10 mouse cellular contexts compared by ENCODE assay signal in genomic region chr6:115957681-115958080, GRCm38 (mm10). TPM values are rescaled to one million over a fixed set of nuclear protein-coding genes. Genes with fewer than 3 reads are reported as not detected.
A peak's percentile ranks its signal among the peaks of the same experiment; 100 is the strongest.
DNase-seq lines count a peak whose midpoint lies in the region; ATAC-seq lines count a peak whose summit lies in the region.
"Had no signal": no experiment of that assay in that cellular context is flagged by ENCODE, and none has a peak within 500 bp of the region (broad histone marks: within the 10 kb centered on the region; RNA-seq: fewer than 3 reads in every experiment).

No protein-coding gene starts in this region.

- no peak overlapping the region for H3K4me3 ChIP-seq in heart, embryonic 14.5 days (ENCODE audit: control insufficient read depth in 1 of 2, insufficient read depth in 1 of 2, low read depth in 1 of 2, low read length in 2 of 2)
- no peak overlapping the region for H3K4me3 ChIP-seq in hindbrain, embryonic 16.5 days (ENCODE audit: low read length)

- DNase-seq in adrenal gland, postnatal 14 days, result peak; percentile 72
- no peak for DNase-seq in adrenal gland, adult 18-20 months (ENCODE audit: low spot score in 2 of 2)
- no peak for DNase-seq in heart, adult 18-20 months
- DNase-seq in adrenal gland, postnatal 25 days, result peak; percentile 55
- DNase-seq in thymus, postnatal 4 days, result no peak
- DNase-seq in kidney, adult 8-10 months, result no peak
- DNase-seq: liver had no signal

- H3K9me3 ChIP-seq in heart, embryonic 14.5 days (ENCODE audit: control insufficient read depth, low read length), result no peaks in the 10 kb centered on the region
- H3K9me3 ChIP-seq in hindbrain, embryonic 16.5 days (ENCODE audit: control insufficient read depth, low read length), result no peaks in the 10 kb centered on the region

- peaks cover 45% of the 10 kb centered on the region for H3K36me3 ChIP-seq in heart, embryonic 14.5 days (ENCODE audit: control insufficient read depth, insufficient read depth, low read length)
- H3K36me3 ChIP-seq in hindbrain, embryonic 16.5 days (ENCODE audit: control insufficient read depth, insufficient read depth, low read length), result no peaks in the 10 kb centered on the region

- no peak for ATAC-seq in heart, embryonic 14.5 days (ENCODE audit: insufficient number of reproducible peaks, insufficient read depth, low FRiP score, low read depth)
- ATAC-seq in hindbrain, embryonic 16.5 days, result 0 out of 2 replicates have a peak, but pooled peaks have one; percentile 2

- H3K27ac ChIP-seq in heart, embryonic 14.5 days (replicated peaks in 1 of 2; ENCODE audit: control insufficient read depth in 1 of 2, insufficient read depth in 1 of 2, low read depth in 2 of 2, low read length in 2 of 2), result peak overlapping the region in 1 of 2 experiments; percentile 39; a peak in 1 of 4 replicates
- H3K27ac ChIP-seq in hindbrain, embryonic 16.5 days (ENCODE audit: low read depth, low read length), result no peak overlapping the region

- peaks cover 32 to 43% of the 10 kb centered on the region in 2 experiments for H3K4me1 ChIP-seq in heart, embryonic 14.5 days (ENCODE audit: control insufficient read depth in 2 of 2, insufficient read depth in 2 of 2, low read length in 2 of 2)
- H3K4me1 ChIP-seq in hindbrain, embryonic 16.5 days (ENCODE audit: control insufficient read depth, insufficient read depth, low read depth, low read length), result peaks cover 13% of the 10 kb centered on the region

- no peak overlapping the region for H3K4me2 ChIP-seq in heart, embryonic 14.5 days (ENCODE audit: low read length)
- H3K4me2 ChIP-seq in hindbrain, embryonic 16.5 days (ENCODE audit: low read length), result no peak overlapping the region

- 52% methylated on average over 6 of the region's 6 CpGs for WGBS in heart, embryonic 14.5 days
- WGBS in hindbrain, embryonic 16.5 days, result 52% methylated on average over 6 of the region's 6 CpGs

- H3K27me3 ChIP-seq in heart, embryonic 14.5 days (ENCODE audit: control insufficient read depth, insufficient read depth, low read length), result no peaks in the 10 kb centered on the region
- H3K27me3 ChIP-seq in hindbrain, embryonic 16.5 days (replicated peaks; ENCODE audit: control insufficient read depth, insufficient read depth, low read length), result no peaks in the 10 kb centered on the region

- H3K9ac ChIP-seq in heart, embryonic 14.5 days (ENCODE audit: low read length), result 0 out of 2 replicates have a peak overlapping the region, but pooled peaks have one; percentile 8
- H3K9ac ChIP-seq in hindbrain, embryonic 16.5 days (ENCODE audit: low read depth, low read length), result 0 out of 2 replicates have a peak overlapping the region, but pooled peaks have one; percentile 6

RNA-seq across cellular contexts. Expression of gene H1foo, which starts 12.9 kb away (rescaled TPM):
- total RNA-seq in adrenal gland, postnatal 14 days (2021), result not detected in 2 replicates
- not detected for total RNA-seq in adrenal gland, adult 18-20 months (2021)
- polyA plus RNA-seq in heart, embryonic 14.5 days (2014; fragmentation: Nextera tagmentation; extraction: Ambion mirVana), result not detected in 2 replicates
- total RNA-seq in heart, adult 18-20 months (2021), result not detected
- total RNA-seq in adrenal gland, postnatal 25 days (2021), result not detected in 2 replicates
- not detected in 2 replicates for polyA plus RNA-seq in hindbrain, embryonic 16.5 days (2015; fragmentation: Nextera tagmentation; extraction: Ambion mirVana)
- polyA plus RNA-seq: large intestine, adult 2 months had no signal

RNA-seq across cellular contexts. Expression of gene Rho, which starts 26.1 kb away (rescaled TPM):
- 0.56 and 0.74 TPM in 2 replicates for total RNA-seq in adrenal gland, postnatal 14 days (2021)
- total RNA-seq in adrenal gland, adult 18-20 months (2021), result under 1 TPM; 0.26 to 0.40 TPM
- 0.07 TPM in 1 of 2 replicates, not detected in the other for polyA plus RNA-seq in heart, embryonic 14.5 days (2014; fragmentation: Nextera tagmentation; extraction: Ambion mirVana)
- total RNA-seq in heart, adult 18-20 months (2021), result not detected
- total RNA-seq in adrenal gland, postnatal 25 days (2021), result 0.94 and 1.9 TPM in 2 replicates
- polyA plus RNA-seq in hindbrain, embryonic 16.5 days (2015; fragmentation: Nextera tagmentation; extraction: Ambion mirVana), result 0.35 and 0.50 TPM in 2 replicates

RNA-seq across cellular contexts. Expression of gene Plxnd1, which starts 37.1 kb away (rescaled TPM):
- 154 and 173 TPM in 2 replicates for total RNA-seq in adrenal gland, postnatal 14 days (2021)
- 100 to 1,000 TPM; 116 to 135 TPM for total RNA-seq in adrenal gland, adult 18-20 months (2021)
- 58.8 and 68.9 TPM in 2 replicates for polyA plus RNA-seq in heart, embryonic 14.5 days (2014; fragmentation: Nextera tagmentation; extraction: Ambion mirVana)
- 10 to 100 TPM; 54.6 to 68.7 TPM for total RNA-seq in heart, adult 18-20 months (2021)
- 170 and 214 TPM in 2 replicates for total RNA-seq in adrenal gland, postnatal 25 days (2021)
- polyA plus RNA-seq in hindbrain, embryonic 16.5 days (2015; fragmentation: Nextera tagmentation; extraction: Ambion mirVana), result 8.5 and 10.5 TPM in 2 replicates

Comparison
In these comparisons a context has a peak if more than half of its experiments do, and no peak if none do; other contexts are left out.
1. DNase-seq: peak in adrenal gland, postnatal 14 days (single experiment) and adrenal gland, postnatal 25 days (single experiment); none in adrenal gland, adult 18-20 months (0 of 2), heart, adult 18-20 months (0 of 2), thymus, postnatal 4 days (single experiment) and kidney, adult 8-10 months (0 of 2).